Mouse (Mus musculus) ES-E14 (cell line): ENCODE results near the gene Ggt7.

ENCODE experiments used
- CHD2 ChIP-seq: IDR thresholded peaks from 2 replicates; pipeline ENCODE4 v1.6.1; 2014; ENCODE audit warnings: mild to moderate bottlenecking, low read depth, low read length, inconsistent platforms
- HCFC1 ChIP-seq: IDR thresholded peaks from 2 replicates; pipeline ENCODE4 v1.6.1; 2012; ENCODE audit warnings: low read length, inconsistent platforms, borderline replicate concordance; ENCODE audit not compliant: insufficient read depth
- MAFK ChIP-seq: IDR thresholded peaks from 2 replicates; pipeline ENCODE4 v1.6.1; 2014; ENCODE audit warnings: mild to moderate bottlenecking, low read depth, low read length, inconsistent platforms; ENCODE audit not compliant: insufficient read depth

DNA sequence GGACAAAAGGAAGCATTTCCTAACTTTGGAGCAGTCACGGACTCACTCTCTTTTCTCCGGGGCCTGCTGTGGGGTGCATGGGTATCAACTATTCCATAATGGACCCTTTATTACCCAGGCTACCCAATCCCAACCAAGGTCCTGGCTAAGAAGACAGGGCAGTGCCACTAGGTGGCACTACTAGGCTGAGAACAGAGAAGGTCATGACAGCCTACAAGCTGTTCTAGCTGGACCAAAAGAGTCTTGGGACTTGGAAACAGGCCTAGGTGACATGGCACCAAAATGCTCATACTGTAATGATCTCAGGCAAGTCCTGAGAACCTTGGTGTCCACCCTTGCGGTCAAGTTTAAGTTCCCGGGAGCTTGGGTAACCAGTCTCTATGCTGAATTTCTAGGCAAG is 5.6 kb downstream of the Ggt7 start:
- TF ChIP-seq HCFC1 (no peak), MAFK (no peak), CHD2 (no peak)
